Mouse (Mus musculus) lung, adult 2 months (tissue): Measurements from ENCODE around the gene Naa40.

ENCODE experiments used
- CTCF ChIP-seq: fragments of 200-500 bp; IDR thresholded peaks from 2 replicates; pipeline ENCODE4 v1.5.1; 2011; ENCODE audit warnings: mild to moderate bottlenecking, low read length, control low read depth; ENCODE audit not compliant: insufficient read depth
- POLR2A ChIP-seq: fragments of 200-500 bp; IDR thresholded peaks from 2 replicates; pipeline ENCODE4 v1.6.1; 2011; ENCODE audit warnings: low read depth, mild to moderate bottlenecking, control low read depth, low read length, borderline replicate concordance; ENCODE audit errors: extremely low read depth

DNA sequence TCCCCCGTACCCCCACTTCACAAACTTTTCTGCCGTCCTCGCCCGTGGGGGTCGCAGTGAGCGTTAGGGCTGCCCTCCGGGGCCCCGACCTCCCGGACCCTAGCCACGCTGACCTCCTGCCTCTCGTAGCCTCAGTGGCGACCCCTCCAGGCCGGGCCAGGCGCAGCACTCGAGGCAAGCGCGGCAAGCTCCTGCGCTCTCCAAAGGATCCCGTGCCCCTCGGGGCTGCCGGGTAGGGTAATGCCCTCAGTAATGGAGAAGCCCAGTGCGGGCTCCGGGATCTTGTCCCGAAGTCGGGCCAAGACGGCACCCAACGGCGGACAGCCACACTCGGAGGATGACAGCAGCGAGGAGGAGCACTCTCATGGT, 27.7 kb upstream of the Naa40 start:
- TF ChIP-seq CTCF, result peak; percentile 49; the same call in 1 of the 2 replicates
- no peak for TF ChIP-seq POLR2A
